Mouse (Mus musculus) left cerebral cortex, postnatal 4 days (tissue): ENCODE measurements around the gene Rasgef1a. TPM values are rescaled to one million over a fixed set of nuclear protein-coding genes. Genes with fewer than 3 reads are reported as not detected.

Source experiments
- DNase-seq: peaks from one replicate; pipeline ENCODE4 v3.0.0-alpha.2; 2022
- intact Hi-C: fragments of 180-260 bp; cut with DNase I; formaldehyde crosslinking; loops from one replicate; pipeline ENCODE4 v1.15.1; 2025
- total RNA-seq, 2 experiments: library from RNA; stranded (reverse); gene quantifications; 2 replicates each; pipeline ENCODE4 v1.2.3; 2021

The Rasgef1a gene
- 10 to 100 TPM; 31.7 to 35.2 TPM for total RNA-seq

GRCm38 (mm10) chr6:118010756-118011615, at the start of gene Rasgef1a:
Gene Rasgef1a, plus strand, starts transcription at chr6:118011438.
- intact Hi-C loops = no loop called here
- DNase-seq = no peak

GRCm38 (mm10) chr6:117963201-117963600, 48.0 kb upstream of the Rasgef1a start:
- intact Hi-C loops = no loop called here
- DNase-seq = no peak

DNA sequence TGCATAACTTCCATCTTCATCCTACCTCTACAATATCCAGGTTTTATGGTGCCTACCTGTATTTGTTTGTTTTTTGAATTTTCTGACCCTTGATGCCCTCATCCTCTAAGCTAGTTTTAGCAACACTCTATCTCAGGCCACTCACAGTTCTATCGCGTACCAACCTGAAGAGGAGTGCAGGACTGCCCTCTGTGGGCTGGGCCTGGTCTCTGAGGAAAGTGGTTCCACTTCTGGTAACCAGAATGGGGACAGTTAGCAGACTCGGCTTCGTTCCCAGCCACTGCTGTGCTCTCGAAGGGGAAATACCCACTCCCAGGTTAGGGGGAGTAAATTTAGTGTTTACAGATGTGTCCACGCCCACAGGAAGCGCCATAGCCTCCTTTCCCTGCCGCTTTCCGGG, 44.5 kb upstream of the Rasgef1a start:
- intact Hi-C loops = no loop called here
- DNase-seq = no peak

DNA sequence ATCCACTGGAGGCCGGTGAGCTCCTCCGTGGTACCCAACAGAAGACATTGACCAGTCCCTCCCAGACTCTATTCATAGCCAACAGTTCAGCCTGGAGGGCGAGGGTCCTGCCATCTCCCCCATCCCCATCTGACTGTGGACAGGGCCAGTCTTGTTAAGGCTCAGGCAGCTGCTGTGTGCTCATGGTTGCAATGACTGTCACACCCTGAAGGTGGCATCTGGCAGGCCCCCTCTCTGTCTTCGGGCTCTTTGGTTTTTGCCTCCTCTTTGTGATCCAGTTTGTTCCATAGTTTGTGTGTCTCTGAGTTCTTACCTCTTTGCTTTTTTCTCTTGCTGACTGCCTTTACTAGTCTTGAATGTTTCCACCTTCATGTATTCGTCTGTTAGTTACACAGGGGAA, 24.1 kb upstream of the Rasgef1a start:
- intact Hi-C loops = no loop called here
- DNase-seq = no peak

GRCm38 (mm10) chr6:117989209-117989608, 22.0 kb upstream of the Rasgef1a start:
- DNase-seq = no peak
- intact Hi-C loops = no loop called here

DNA sequence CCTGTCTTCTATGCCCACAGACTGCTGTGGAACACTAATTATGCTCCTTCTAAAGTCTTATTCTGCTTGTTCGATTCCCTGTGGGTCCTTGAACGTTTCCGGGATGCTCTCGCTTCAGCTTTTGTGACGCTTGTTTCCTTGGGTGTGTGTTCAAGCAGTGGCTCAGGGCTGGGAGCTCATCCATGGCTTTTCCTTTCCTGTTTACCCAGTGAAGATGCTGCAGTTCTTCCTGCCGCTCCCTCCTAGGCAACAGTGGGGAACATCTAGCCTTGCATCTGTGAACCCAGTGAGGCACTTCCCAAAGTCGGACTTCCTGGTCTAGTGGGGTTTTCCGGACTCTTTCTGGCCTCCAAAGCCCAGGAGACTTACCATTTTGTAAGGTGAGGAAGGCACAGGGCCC, 20.6 kb upstream of the Rasgef1a start:
- intact Hi-C loops = no loop called here
- no peak for DNase-seq

- intact Hi-C loops = no loop called here
- no peak for DNase-seq
Measured at GRCm38 (mm10) chr6:117991297-117991696, 19.9 kb upstream of the Rasgef1a start.

GRCm38 (mm10) chr6:117991928-117992327, 19.3 kb upstream of the Rasgef1a start:
- DNase-seq = no peak
- intact Hi-C loops = no loop called here

DNA sequence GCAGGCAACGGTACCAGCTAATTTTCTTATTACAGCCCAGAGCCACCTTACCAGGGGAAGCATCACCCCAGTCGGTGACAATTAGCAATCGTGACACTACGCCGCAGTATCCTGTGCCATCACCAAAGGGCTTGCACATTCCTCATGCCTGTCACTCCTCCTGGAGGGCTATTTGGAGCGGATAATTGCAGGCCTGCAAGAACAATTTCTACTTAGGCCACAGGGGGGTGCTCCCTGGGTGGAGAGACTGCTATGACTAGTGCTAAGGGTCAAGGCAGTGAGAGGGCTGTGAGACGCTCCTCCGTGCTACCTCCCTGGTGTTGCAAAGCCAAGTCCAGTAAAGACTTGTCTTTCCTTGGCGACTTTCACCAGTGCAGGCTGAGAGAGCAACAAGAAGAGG, 16.1 kb upstream of the Rasgef1a start:
- DNase-seq = no peak
- intact Hi-C loops = no loop called here

- no peak for DNase-seq
- intact Hi-C loops = loop anchor here (10.0 kb wide), 1 partner anchor 66 kb away; the partner anchor contains the start of gene Fxyd4
Measured at GRCm38 (mm10) chr6:118001272-118001671, 10.0 kb upstream of the Rasgef1a start.

DNA sequence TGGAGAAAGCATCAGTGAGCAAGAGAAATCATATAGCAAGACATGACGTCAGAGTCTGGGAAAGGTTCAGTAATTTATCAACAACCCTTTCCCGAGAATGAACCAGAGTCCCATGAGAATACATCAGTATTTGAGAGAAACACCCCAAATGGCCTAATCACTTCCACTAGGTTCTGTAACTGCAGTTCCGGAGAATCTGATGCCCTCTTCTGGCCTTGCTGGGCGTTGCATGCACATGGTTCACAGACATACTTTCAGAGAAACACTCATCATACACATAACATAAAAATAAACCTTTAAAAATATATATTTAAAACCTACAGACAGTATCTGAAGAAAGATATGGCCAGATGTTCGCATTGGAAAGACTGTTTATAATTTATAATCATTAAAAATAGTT, 3.9 kb upstream of the Rasgef1a start:
- no peak for DNase-seq
- intact Hi-C loops = loop anchor here (10.0 kb wide), 1 partner anchor 73 kb away; the partner anchor contains the start of gene Fxyd4

- no peak for DNase-seq
Measured at GRCm38 (mm10) chr6:118007843-118008539, 3.2 kb upstream of the Rasgef1a start.

DNA sequence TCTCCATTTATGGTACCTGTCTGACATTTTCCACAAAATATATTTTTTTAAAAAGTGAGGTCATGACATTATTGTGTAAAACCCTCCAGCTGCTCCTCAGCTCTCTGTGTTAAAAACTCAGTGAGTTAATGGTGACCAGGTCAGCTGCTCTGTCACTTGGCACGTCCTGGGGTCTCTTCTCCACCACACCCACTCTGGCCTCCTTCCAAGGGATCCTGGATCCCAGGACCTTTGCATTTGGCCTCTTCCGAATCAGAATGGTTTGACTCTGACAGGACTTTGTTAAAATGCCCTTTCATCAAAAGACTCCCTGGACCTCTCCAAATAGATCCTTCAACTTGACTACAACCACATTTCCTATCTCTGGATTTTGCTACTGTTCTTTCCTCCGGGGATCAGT, 982 bp upstream of the Rasgef1a start:
- DNase-seq = no peak
- intact Hi-C loops = no loop called here

More at GRCm38 (mm10) chr6:118007843-118008539, 3.2 kb upstream of the Rasgef1a start:
- intact Hi-C loops = loop anchor here (10.0 kb wide), 1 partner anchor 73 kb away; the partner anchor contains the start of gene Fxyd4

DNA sequence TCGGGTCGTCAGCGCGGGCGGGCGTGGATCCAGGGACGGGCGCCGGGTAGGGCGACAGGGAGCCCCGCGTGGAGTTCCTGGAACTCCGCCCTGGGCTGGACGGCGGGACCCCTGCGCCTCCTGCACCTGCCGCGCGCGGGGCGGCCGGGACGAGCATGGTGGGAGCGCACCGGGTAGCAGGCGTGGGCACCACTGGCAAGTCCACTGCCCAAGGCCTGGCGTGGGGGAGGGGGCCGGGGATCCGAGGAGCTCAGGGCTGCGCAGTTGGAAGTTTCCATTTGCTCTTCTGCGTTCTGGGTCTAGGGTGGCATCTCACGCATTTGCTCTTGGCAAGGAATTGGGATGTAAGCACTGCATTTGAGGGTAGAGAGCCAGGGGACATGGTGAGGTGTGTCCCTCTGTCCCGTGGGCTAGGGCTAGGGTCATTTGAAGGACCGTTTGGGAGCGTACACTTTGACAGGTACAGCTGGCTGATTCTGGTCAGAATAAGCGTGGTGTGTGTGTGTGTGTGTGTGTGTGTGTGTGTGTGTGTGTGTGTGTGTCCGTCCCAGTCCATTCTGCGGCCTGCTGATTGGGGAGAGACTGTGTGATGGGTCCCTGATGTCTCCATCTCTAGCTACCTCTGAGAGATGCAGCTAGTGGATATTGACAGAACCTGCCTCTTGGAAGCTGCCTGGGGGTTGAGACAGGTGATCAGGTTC, 528 bp downstream of the Rasgef1a start:
- intact Hi-C loops = no loop called here
- DNase-seq = peak; percentile 38

GRCm38 (mm10) chr6:118012317-118012700, 1.1 kb downstream of the Rasgef1a start:
- DNase-seq = no peak
- intact Hi-C loops = no loop called here

- intact Hi-C loops = no loop called here
- no peak for DNase-seq
Measured at GRCm38 (mm10) chr6:118012987-118013866, 2.0 kb downstream of the Rasgef1a start.

DNA sequence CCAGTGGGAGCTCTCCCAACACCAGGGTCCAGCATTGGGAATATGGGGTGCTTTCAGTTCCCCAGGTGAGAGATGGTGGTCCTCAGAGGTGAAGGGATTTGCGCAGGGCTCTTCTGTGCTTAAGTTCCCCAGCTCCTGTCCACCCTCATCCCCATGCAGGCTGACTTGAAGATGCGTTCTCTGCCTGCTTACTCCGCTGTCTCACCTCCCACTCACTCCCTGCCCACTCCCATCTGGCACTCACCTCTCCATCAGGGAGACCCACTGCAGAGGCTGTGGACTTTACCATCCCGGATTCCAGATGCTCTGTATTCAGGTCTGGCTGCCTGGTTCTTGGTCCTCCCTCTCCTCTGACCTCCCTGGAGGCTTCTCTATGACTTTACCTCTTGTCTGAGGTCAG, 3.6 kb downstream of the Rasgef1a start:
- intact Hi-C loops = no loop called here
- DNase-seq = no peak

- intact Hi-C loops = no loop called here
- no peak for DNase-seq
Measured at GRCm38 (mm10) chr6:118015971-118016370, 4.7 kb downstream of the Rasgef1a start.

GRCm38 (mm10) chr6:118018666-118019065, 7.4 kb downstream of the Rasgef1a start:
- intact Hi-C loops = no loop called here
- no peak for DNase-seq

DNA sequence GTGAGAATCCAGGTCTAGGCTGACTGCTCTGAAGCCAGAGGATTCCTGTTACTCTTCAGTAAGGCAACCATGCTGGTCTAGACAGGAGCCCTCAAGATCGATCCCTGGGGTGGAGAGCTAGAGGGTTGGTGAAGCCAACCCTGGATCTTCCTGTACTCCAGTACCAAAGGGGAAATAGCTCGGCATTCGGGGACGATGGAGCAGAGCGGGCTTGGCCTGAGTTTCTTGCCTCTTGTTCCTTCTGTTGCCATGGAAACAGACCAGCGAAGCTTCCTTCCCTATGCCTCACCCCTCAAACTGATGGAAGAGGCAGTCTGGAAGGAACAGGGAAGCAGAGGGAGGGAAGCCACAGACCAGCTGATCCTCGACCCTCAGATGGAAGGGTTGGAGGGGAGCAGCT, 8.3 kb downstream of the Rasgef1a start:
- intact Hi-C loops = no loop called here
- no peak for DNase-seq
